Mouse (Mus musculus) midbrain, embryonic 14.5 days (tissue): ENCODE data around the gene Atg4d. TPM values are rescaled to one million over a fixed set of nuclear protein-coding genes. Genes with fewer than 3 reads are reported as not detected.
"Not testable (repeated sequence)": the region's sequence is repeated elsewhere in the genome, so short reads cannot be mapped to it uniquely, and the experiment has no call there.

Source experiments
- ATAC-seq: fragments of 200-750 bp; cut with Nextera tagmentation; 2 replicates; pipeline ENCODE4 v1.8.0; 2017; ENCODE audit warnings: moderate number of reproducible peaks, moderate library complexity; ENCODE audit not compliant: low FRiP score, low TSS enrichment
- DNase-seq: peaks from one replicate; pipeline ENCODE4 v3.0.0-alpha.2; 2015
- H3K27ac ChIP-seq: fragments of 300-500 bp; sonication (generic); replicated peaks from 2 replicates; pipeline ENCODE4 v1.5.1; 2014; ENCODE audit warnings: mild to moderate bottlenecking, low read depth, low read length, moderate library complexity
- H3K27me3 ChIP-seq: fragments of 300-500 bp; sonication (generic); 2 replicates; pipeline ENCODE4 v1.6.1; 2014; ENCODE audit warnings: low read length, control low read depth, mixed read lengths; ENCODE audit not compliant: control insufficient read depth, insufficient read depth
- H3K36me3 ChIP-seq: fragments of 300-500 bp; sonication (generic); 2 replicates; pipeline ENCODE4 v1.6.1; 2014; ENCODE audit warnings: low read length, control low read depth; ENCODE audit not compliant: control insufficient read depth, insufficient read depth
- H3K4me1 ChIP-seq: fragments of 300-500 bp; sonication (generic); 2 replicates; pipeline ENCODE4 v1.6.1; 2014; ENCODE audit warnings: mild to moderate bottlenecking, antibody characterized with exemption, low read length, control low read depth; ENCODE audit not compliant: control insufficient read depth, insufficient read depth
- H3K4me2 ChIP-seq: fragments of 300-500 bp; sonication (generic); 2 replicates; pipeline ENCODE4 v1.6.1; 2014; ENCODE audit warnings: mild to moderate bottlenecking, low read length, moderate library complexity
- H3K4me3 ChIP-seq: fragments of 300-500 bp; sonication (generic); replicated peaks from 2 replicates; pipeline ENCODE4 v1.5.1; 2014; ENCODE audit warnings: low read depth, low read length
- H3K9ac ChIP-seq: fragments of 300-500 bp; sonication (generic); replicated peaks from 2 replicates; pipeline ENCODE4 v1.6.1; 2014; ENCODE audit warnings: mild to moderate bottlenecking, low read length, moderate library complexity
- H3K9me3 ChIP-seq: fragments of 300-500 bp; sonication (generic); 2 replicates; pipeline ENCODE4 v1.6.1; 2016; ENCODE audit warnings: low read length, control low read depth, mixed read lengths; ENCODE audit not compliant: control insufficient read depth
- WGBS: fragments of 180-500 bp; shearing (Covaris S2); extraction: QIAGEN DNeasy Blood & Tissue Kit; methylation state at CpG from one replicate; pipeline ENCODE4 v1.1.7; 2014; 5-methylcytosine and 5-hydroxymethylcytosine counted together
- polyA plus RNA-seq: library from polyadenylated mRNA; unstranded; fragments of >200 nt; fragmentation: Nextera tagmentation; extraction: Ambion mirVana; gene quantifications from 2 replicates; pipeline ENCODE4 v1.2.1, GENCODE M21; 2014

Atg4d gene
- 44.6 and 44.7 TPM in 2 replicates for polyA plus RNA-seq

DNA sequence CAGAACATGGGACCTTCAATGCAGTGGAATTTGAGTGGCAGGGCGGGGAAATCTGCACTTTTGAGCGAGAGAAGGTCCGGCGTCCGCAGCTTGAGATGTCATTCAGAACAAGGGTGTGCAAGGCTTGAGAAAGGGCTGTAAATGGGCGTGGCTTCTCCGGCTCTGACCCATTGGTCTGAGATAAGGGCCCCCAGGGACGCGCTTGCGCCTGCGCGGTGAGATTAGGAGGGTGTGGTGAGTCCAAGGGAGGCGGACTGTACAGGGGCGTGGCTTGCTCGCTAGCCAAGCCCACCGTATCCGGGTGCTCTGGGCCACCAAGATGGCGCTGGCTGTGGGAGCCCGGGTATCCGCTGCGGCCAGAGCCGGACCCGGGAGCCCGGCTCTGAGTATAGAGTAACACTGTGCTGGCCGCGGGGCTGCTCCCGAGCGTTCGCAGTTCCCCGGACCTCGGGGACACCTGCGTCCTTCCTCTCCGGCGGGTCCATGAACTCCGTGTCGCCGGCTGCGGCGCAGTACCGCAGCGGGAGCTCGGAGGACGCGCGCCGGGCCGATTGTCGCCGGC, at the start of gene Atg4d:
TSS of gene Atg4d (plus strand) at position 294 of the 562 bp plus-strand sequence.
- peak within 1 kb of the TSS; percentile 70 for H3K4me2 ChIP-seq
- peak; percentile 98 for ATAC-seq
- WGBS = under 1% methylated on average over 49 of the region's 49 CpGs

DNA sequence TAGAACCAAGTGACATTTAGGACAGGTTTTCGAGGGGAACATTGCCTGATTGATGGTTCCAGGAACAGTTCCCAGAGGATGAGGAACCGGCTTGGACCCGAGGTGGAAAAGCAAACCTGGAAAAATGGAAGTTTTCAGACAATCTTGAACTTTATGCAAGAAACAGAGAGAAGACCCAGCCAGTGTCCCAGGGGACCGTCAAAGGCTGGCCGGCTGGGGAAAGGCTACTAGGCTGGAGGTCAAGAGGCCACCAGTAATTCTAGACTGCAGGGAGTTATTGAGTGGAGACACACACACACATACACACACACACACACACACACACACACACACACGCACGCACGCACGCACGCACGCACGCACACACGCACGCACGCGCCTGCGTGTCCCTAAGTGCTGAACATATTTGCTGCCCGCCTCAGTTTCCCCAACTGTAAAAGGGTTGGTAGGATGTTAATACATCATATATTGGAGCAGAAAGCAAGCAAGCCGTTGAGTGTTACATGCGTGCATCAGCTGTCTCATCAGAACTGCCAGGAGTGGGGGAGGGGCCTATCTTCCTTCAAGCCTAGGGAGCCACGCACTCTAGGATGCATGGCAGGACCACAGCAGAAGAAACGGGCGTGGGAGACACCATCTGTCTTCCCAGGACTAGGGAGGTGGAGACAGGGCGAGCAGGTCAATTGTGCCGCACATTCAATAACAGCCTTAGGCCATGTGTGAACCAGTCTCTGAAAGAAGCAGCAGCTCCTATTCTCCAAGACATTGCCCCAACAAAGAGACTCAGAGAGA, 48.8 kb upstream of the Atg4d start:
- ATAC-seq (no peak), DNase-seq (peak; percentile 70)
- H3K27ac ChIP-seq = no peak overlapping the region
- peaks cover 9% of the 10 kb centered on the region for H3K4me1 ChIP-seq
- no peak overlapping the region for H3K4me3 ChIP-seq
- H3K9me3 ChIP-seq = no peaks in the 10 kb centered on the region
- no peaks in the 10 kb centered on the region for H3K27me3 ChIP-seq
- peaks cover 4% of the 10 kb centered on the region; the same call in 1 of the 2 replicates for H3K36me3 ChIP-seq
- H3K9ac ChIP-seq = no peak overlapping the region
- no peak overlapping the region for H3K4me2 ChIP-seq
- 69% methylated on average over 25 of the region's 25 CpGs for WGBS

More for the DNA sequence above, at the start of gene Atg4d:
- peak within 1 kb of the TSS; percentile 84 for H3K9ac ChIP-seq
- H3K27ac ChIP-seq = peak within 1 kb of the TSS; percentile 76
- peaks cover 16% of the 10 kb centered on the region for H3K4me1 ChIP-seq
- no peaks in the 10 kb centered on the region for H3K27me3 ChIP-seq
- peak within 1 kb of the TSS; percentile 90 for H3K4me3 ChIP-seq
- DNase-seq = peak; percentile 99
- H3K36me3 ChIP-seq = peaks cover 28% of the 10 kb centered on the region
- H3K9me3 ChIP-seq = no peaks in the 10 kb centered on the region

- Histone ChIP-seq H3K36me3 (no peaks in the 10 kb centered on the region), H3K9me3 (no peaks in the 10 kb centered on the region), H3K9ac (no peak overlapping the region), H3K4me3 (no peak overlapping the region), H3K4me2 (no peak overlapping the region), H3K4me1 (peaks cover 9% of the 10 kb centered on the region), H3K27ac (no peak overlapping the region), H3K27me3 (no peaks in the 10 kb centered on the region)
- 60% methylated on average over 3 of the region's 3 CpGs for WGBS
- DNase-seq (no peak), ATAC-seq (no peak)
Measured at GRCm38 (mm10) chr9:21219820-21220219, 45.3 kb upstream of the Atg4d start.

- DNase-seq (peak; percentile 92), ATAC-seq (peak; percentile 80)
- Histone ChIP-seq H3K9me3 (no peaks in the 10 kb centered on the region), H3K27me3 (no peaks in the 10 kb centered on the region), H3K4me1 (peaks cover 9% of the 10 kb centered on the region), H3K4me2 (peak overlapping the region; percentile 51), H3K9ac (no peak overlapping the region), H3K36me3 (no peaks in the 10 kb centered on the region), H3K4me3 (0 out of 2 replicates have a peak overlapping the region, but pooled peaks have one; percentile 9), H3K27ac (no peak overlapping the region)
- WGBS = 17% methylated on average over 21 of the region's 21 CpGs
Measured at GRCm38 (mm10) chr9:21220490-21221382, 44.4 kb upstream of the Atg4d start.

GRCm38 (mm10) chr9:21221383-21221929, 43.6 kb upstream of the Atg4d start:
- DNase-seq = peak; percentile 82
- H3K27me3 ChIP-seq = no peaks in the 10 kb centered on the region
- H3K9ac ChIP-seq = no peak overlapping the region
- no peaks in the 10 kb centered on the region for H3K36me3 ChIP-seq
- H3K4me2 ChIP-seq = no peak overlapping the region
- H3K9me3 ChIP-seq = no peaks in the 10 kb centered on the region
- no peak overlapping the region for H3K4me3 ChIP-seq
- 16% methylated on average over 7 of the region's 7 CpGs for WGBS
- H3K27ac ChIP-seq = no peak overlapping the region
- no peak for ATAC-seq
- H3K4me1 ChIP-seq = peaks cover 6% of the 10 kb centered on the region

DNA sequence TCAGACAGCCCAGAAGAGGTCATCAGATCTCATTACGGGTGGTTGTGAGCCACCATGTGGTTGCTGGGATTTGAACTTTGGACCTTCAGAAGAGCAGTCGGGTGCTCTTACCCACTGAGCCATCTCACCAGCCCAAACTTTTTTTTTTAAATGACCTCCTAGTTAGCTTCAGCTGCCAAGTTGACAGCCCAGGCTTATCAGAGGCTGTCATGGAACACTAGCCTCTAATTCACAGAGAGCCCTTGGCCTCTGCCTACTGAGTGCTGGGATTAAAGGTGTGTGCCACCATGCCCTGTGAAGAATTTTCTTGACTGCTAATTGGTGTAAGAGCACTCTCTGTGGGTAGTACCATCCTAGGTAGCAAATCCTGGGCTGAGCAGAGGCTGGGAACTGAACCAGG, 41.6 kb upstream of the Atg4d start:
- not testable (repeated sequence) for H3K27me3 ChIP-seq

GRCm38 (mm10) chr9:21223906-21224305, 41.2 kb upstream of the Atg4d start:
- DNase-seq = no peak

More for the DNA sequence above, 41.6 kb upstream of the Atg4d start:
- not testable (repeated sequence) for H3K27ac ChIP-seq, H3K4me3 ChIP-seq, ATAC-seq, H3K4me1 ChIP-seq, DNase-seq, H3K9ac ChIP-seq, H3K4me2 ChIP-seq, H3K9me3 ChIP-seq, H3K36me3 ChIP-seq
- 93% methylated on average over 1 of the region's 2 CpGs for WGBS

More at GRCm38 (mm10) chr9:21223906-21224305, 41.2 kb upstream of the Atg4d start:
- Histone ChIP-seq H3K9me3 (no peaks in the 10 kb centered on the region), H3K9ac (no peak overlapping the region), H3K36me3 (no peaks in the 10 kb centered on the region), H3K27ac (no peak overlapping the region), H3K4me1 (0 out of 2 replicates have a peak, but pooled peaks cover 4% of the 10 kb centered on the region), H3K27me3 (no peaks in the 10 kb centered on the region), H3K4me2 (no peak overlapping the region), H3K4me3 (no peak overlapping the region)
- ATAC-seq = no peak
- 91% methylated on average over 6 of the region's 6 CpGs for WGBS
